Mouse (Mus musculus): Measurements from ENCODE around the gene Cldn5. TPM values are rescaled to one million over a fixed set of nuclear protein-coding genes. Genes with fewer than 3 reads are reported as not detected.

The Cldn5 gene
- 0.41 TPM for total RNA-seq (2023)

GRCm38 (mm10) chr16:18776556-18777100 lies at the start of gene Cldn5:
Gene Cldn5 (plus strand): TSS chr16:18776847.

DNA sequence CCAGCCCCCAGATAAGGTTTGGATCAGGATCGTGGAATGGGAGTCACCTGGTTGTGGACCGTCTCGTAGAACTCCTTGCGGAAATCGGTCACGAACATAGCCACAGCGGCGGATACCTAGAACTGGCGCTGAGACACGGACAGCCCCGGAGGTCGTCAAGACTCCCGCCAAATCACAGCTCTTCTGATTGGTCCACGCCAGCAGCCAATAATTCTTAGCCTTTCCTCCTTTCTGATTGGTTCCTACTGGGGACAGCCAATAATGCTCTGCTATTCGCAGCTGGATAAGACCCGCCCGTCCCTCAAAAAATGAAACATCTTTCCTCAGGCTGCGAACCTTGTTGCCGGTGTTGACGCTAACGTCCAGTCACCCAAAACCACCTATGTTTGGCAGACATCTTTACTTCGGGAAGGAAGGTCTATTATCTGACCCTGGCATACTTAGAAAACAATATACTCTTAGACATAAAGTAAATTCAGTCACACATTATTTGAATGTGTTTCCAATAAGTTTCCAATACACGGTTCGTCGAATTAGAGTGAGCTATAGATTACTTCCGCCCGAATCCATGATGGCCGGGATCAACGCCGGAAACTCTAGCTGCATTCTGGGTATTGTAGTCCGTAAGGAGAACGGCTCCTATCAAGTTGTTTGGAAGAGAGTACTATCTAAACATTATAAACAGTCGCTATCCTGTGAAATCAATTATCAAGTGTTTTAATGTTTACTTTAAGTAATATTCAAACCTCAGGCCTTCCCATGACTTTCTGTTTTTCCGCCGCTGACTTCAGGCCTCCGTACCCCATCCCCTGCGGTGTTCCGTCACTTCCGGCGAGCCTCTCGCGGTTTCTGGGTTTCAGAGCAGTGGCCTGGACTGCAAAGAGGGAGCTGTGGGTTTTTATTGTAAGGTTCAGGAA lies 35.1 kb downstream of the Cldn5 start, which contains the start of the genes Ufd1 and Cdc45:
TSS of gene Ufd1 (plus strand) at position 312 of the 917 bp plus-strand sequence.
TSS of gene Cdc45 (minus strand) at position 520 of the 917 bp plus-strand sequence.

Other genes starting within 250 kb of the Cldn5 start
- gene Tbx1, start 186.2 kb upstream of the Cldn5 start, total RNA-seq (2023), result not detected
- gene Gp1bb, start 154.4 kb upstream of the Cldn5 start, total RNA-seq (2023), result 0.38 TPM
- gene Gm49601, start 150.4 kb upstream of the Cldn5 start, total RNA-seq (2023), result not detected
- not detected for gene Sept5, start 146.9 kb upstream of the Cldn5 start, total RNA-seq (2023)
- gene Ufd1, start 34.9 kb downstream of the Cldn5 start, total RNA-seq (2023), result 112 TPM
- 5.3 TPM for gene Cdc45, start 35.1 kb downstream of the Cldn5 start, total RNA-seq (2023)
- 58.7 TPM for gene 2510002D24Rik, start 59.7 kb downstream of the Cldn5 start, total RNA-seq (2023)
- gene Gm28539, start 59.7 kb downstream of the Cldn5 start, total RNA-seq (2023), result 4.7 TPM
- 46.6 TPM for gene Mrpl40, start 100.0 kb downstream of the Cldn5 start, total RNA-seq (2023)
- gene Hira, start 100.2 kb downstream of the Cldn5 start, total RNA-seq (2023), result 81.7 TPM